Mouse (Mus musculus) E14TG2a.4 (cell line): ENCODE results near the gene Ctnna3.

Source experiments
- CTCF ChIP-seq: conservative IDR thresholded peaks from 2 replicates; pipeline ENCODE4 v1.5.1; 2014; ENCODE audit warnings: low read length
- NANOG ChIP-seq: IDR thresholded peaks from 2 replicates; pipeline ENCODE4 v1.6.1; 2014; ENCODE audit warnings: borderline replicate concordance, low read length, mixed read lengths
- POU5F1 ChIP-seq: IDR thresholded peaks from 2 replicates; pipeline ENCODE4 v1.6.1; 2014; ENCODE audit warnings: low read length, borderline replicate concordance

GRCm38 (mm10) chr10:64086567-64087391 lies 656.9 kb downstream of the Ctnna3 start:
- no peak for TF ChIP-seq CTCF
- TF ChIP-seq POU5F1: no peak
- TF ChIP-seq NANOG: no peak
